Mouse (Mus musculus) myocyte (in vitro differentiated cells): ENCODE results near the gene Efcab5.
"Not testable (repeated sequence)": the region's sequence is repeated elsewhere in the genome, so short reads cannot be mapped to it uniquely, and the experiment has no call there.

Experiments
- CEBPB ChIP-seq: IDR thresholded peaks from 2 replicates; pipeline ENCODE4 v1.6.1; 2011; ENCODE audit warnings: mild to moderate bottlenecking, moderate library complexity; ENCODE audit not compliant: poor library complexity, insufficient read depth, severe bottlenecking
- MAX ChIP-seq: IDR thresholded peaks from one replicate; pipeline ENCODE4 v1.6.1; 2011; ENCODE audit warnings: low read depth, mild to moderate bottlenecking, control low read depth
- MYOD1 ChIP-seq, 3 experiments: IDR thresholded peaks; one replicate each; pipeline ENCODE4 v1.6.1; 2011; ENCODE audit warnings: control low read depth in 2 of 3, low read depth in 2 of 3, mild to moderate bottlenecking in 2 of 3, moderate library complexity in 1 of 3; ENCODE audit not compliant: insufficient read length in 2 of 3, control insufficient read depth in 1 of 3
- POLR2A ChIP-seq: IDR thresholded peaks from one replicate; pipeline ENCODE4 v1.6.1; 2011; ENCODE audit warnings: low read depth, mild to moderate bottlenecking, control low read depth, moderate library complexity; ENCODE audit not compliant: insufficient read length
- POLR2AphosphoS2 ChIP-seq: IDR thresholded peaks from one replicate; pipeline ENCODE4 v1.6.1; 2011; ENCODE audit warnings: low read depth, control low read depth; ENCODE audit not compliant: insufficient read length
- TCF12 ChIP-seq: IDR thresholded peaks from one replicate; pipeline ENCODE4 v1.6.1; 2011; ENCODE audit warnings: mild to moderate bottlenecking, control low read depth; ENCODE audit not compliant: poor library complexity, insufficient read depth, severe bottlenecking
- TCF3 ChIP-seq: IDR thresholded peaks from one replicate; pipeline ENCODE4 v1.6.1; 2011; ENCODE audit warnings: low read depth, control low read depth; ENCODE audit not compliant: insufficient read length

DNA sequence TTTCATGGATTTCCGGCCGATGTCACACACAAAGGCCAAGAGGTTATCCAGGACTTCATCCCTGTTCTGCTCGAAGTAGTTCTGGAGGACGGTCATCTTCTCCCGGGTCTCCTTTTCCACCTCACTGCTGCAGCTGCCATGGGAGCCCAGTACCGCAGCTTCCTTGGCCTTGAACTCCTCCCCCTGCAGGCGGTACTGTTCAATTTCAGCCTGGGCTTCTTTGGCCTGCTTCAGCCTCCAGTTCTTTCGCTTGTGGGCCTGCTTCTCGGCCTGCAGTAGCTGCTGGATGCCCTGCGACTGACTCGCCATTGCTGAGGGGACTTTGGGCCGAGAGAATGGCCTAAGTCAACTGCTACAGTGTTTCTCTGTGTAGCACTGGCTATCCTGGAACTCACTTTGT is 80.9 kb downstream of the Efcab5 start:
- TF ChIP-seq POLR2A; POLR2AphosphoS2; MAX; CEBPB; MYOD1 (IDR thresholded peaks at IDR 0.05; ENCODE audit: control insufficient read depth in 1 of 3, insufficient read length in 2 of 3, low read depth in 2 of 3); TCF3; TCF12: not testable (repeated sequence)
